Mouse (Mus musculus) hindbrain, postnatal 0 days (tissue): Measurements from ENCODE around the gene Sgpp1. TPM values are rescaled to one million over a fixed set of nuclear protein-coding genes. Genes with fewer than 3 reads are reported as not detected.
"Not testable (repeated sequence)": the region's sequence is repeated elsewhere in the genome, so short reads cannot be mapped to it uniquely, and the experiment has no call there.

Experiments
- ATAC-seq: fragments of 200-750 bp; cut with Nextera tagmentation; 2 replicates; pipeline ENCODE4 v1.8.0; 2017; ENCODE audit warnings: mild to moderate bottlenecking, moderate TSS enrichment, moderate library complexity
- DNase-seq: peaks from one replicate; pipeline ENCODE4 v3.0.0-alpha.2; 2015; ENCODE audit warnings: low spot score
- H3K27ac ChIP-seq: fragments of 300-500 bp; sonication (generic); 2 replicates; pipeline ENCODE4 v1.5.1; 2014; ENCODE audit warnings: mild to moderate bottlenecking
- H3K27me3 ChIP-seq: fragments of 300-500 bp; sonication (generic); 2 replicates; pipeline ENCODE4 v1.6.1; 2014; ENCODE audit warnings: low read length, mixed read lengths; ENCODE audit not compliant: insufficient read depth
- H3K36me3 ChIP-seq: fragments of 300-500 bp; sonication (generic); 2 replicates; pipeline ENCODE4 v1.6.1; 2014; ENCODE audit warnings: low read length, mixed read lengths; ENCODE audit not compliant: insufficient read depth
- H3K4me1 ChIP-seq: fragments of 300-500 bp; sonication (generic); 2 replicates; pipeline ENCODE4 v1.6.1; 2014; ENCODE audit warnings: antibody characterized with exemption, low read length, mixed read lengths; ENCODE audit not compliant: insufficient read depth
- H3K4me2 ChIP-seq: fragments of 300-500 bp; sonication (generic); 2 replicates; pipeline ENCODE4 v1.6.1; 2014; ENCODE audit warnings: low read depth, mild to moderate bottlenecking, low read length, moderate library complexity, mixed read lengths
- H3K4me3 ChIP-seq: fragments of 300-500 bp; sonication (generic); 2 replicates; pipeline ENCODE4 v1.5.1; 2014; ENCODE audit warnings: low read length
- H3K9ac ChIP-seq: fragments of 300-500 bp; sonication (generic); replicated peaks from 2 replicates; pipeline ENCODE4 v1.6.1; 2014; ENCODE audit warnings: mild to moderate bottlenecking, low read length, moderate library complexity, mixed read lengths
- H3K9me3 ChIP-seq: fragments of 300-500 bp; sonication (generic); 2 replicates; pipeline ENCODE4 v1.6.1; 2016; ENCODE audit warnings: low read length, mixed read lengths
- CTCF ChIP-seq: IDR thresholded peaks from 2 replicates; pipeline ENCODE4 v1.5.1; 2016; ENCODE audit warnings: antibody characterized with exemption, control low read depth, low read depth
- WGBS: fragments of 180-500 bp; shearing (Covaris S2); extraction: QIAGEN DNeasy Blood & Tissue Kit; methylation state at CpG from one replicate; pipeline ENCODE4 v1.1.7; 2014; 5-methylcytosine and 5-hydroxymethylcytosine counted together
- polyA plus RNA-seq: library from polyadenylated mRNA; unstranded; fragments of >200 nt; fragmentation: Nextera tagmentation; extraction: Ambion mirVana; gene quantifications from 2 replicates; pipeline ENCODE4 v1.2.1, GENCODE M21; 2015
- total RNA-seq: library from RNA; depleted of rRNA; stranded (reverse); fragments of >200 nt; gene quantifications from 2 replicates; pipeline ENCODE4 v1.2.3, GENCODE M21; 2014

Gene Sgpp1
- total and polyA plus RNA-seq, 2 experiments from 2014 or later, result 15.7 to 38.5 TPM

DNA sequence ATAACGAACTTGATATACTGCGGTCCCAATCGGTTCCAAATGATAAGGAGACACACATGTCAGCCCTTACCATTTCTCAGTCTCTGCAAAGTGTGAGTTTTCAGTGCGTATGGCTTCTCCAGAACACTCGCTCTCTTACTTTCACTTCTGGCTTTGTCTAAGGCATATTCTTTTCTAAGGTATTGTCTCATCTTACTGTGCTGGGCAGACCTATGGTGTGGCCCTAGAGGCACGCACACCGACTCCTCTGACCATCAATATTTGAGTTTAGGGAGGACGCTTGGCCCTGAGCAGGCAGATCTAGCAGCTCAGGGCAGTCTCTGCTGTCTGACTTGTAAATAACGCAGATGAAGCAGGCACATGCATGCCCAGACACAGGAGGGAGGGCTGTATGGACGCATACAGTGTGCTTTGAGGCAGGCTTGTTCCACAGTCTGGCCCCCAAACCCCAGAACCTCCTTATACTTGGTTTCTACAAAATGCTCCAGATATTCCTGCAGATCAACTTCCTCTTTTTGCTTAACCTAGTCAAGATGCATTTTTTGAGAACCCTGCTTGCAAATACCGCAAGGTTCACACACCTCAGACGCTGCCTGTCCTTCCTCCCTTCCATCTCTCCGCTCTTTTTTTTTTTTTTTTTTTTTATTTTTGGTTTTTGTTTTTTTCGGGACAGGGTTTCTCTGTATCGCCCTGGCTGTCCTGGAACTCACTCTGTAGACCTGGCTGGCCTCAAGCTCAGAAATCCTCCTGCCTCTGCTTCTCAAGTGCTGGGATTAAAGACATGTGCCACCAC lies 8.0 kb downstream of the Sgpp1 start:
- no peak overlapping the region for H3K9ac ChIP-seq
- ATAC-seq (no peak), DNase-seq (no peak)
- H3K36me3 ChIP-seq, result no peaks in the 10 kb centered on the region
- H3K4me2 ChIP-seq, result no peak overlapping the region
- H3K9me3 ChIP-seq, result no peaks in the 10 kb centered on the region
- H3K27ac ChIP-seq, result no peak overlapping the region
- H3K4me3 ChIP-seq, result no peak overlapping the region
- no peak for TF ChIP-seq CTCF
- H3K4me1 ChIP-seq, result no peaks in the 10 kb centered on the region
- 91% methylated on average over 15 of the region's 15 CpGs for WGBS
- no peaks in the 10 kb centered on the region for H3K27me3 ChIP-seq

DNA sequence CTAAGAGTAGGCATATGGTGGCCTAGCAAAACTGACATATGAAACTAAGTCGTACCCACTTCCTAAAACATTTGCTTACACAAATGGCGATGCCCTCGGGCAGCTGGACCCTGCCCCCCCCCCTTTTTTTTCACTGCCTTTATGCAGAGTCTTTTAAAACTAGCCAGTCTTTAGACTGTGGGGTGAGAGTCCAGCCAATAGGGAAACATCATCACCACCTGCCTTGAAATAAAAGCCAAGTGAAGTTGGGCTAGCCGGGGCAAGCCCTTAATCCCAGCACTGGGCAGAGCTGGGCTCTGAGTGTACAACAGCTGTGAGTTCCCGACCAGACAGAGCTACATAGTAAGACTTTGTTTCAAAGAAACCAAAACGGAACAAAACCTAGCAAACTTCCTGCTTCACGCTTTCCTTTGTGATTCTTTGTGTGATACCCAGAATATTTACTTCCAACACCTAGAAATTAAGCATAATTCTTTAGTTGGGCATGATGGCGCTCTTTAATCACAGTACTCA lies 9.1 kb downstream of the Sgpp1 start:
- no peaks in the 10 kb centered on the region for H3K36me3 ChIP-seq
- DNase-seq (no peak), ATAC-seq (no peak)
- no peak for TF ChIP-seq CTCF
- no peaks in the 10 kb centered on the region for H3K4me1 ChIP-seq
- no peaks in the 10 kb centered on the region for H3K27me3 ChIP-seq
- 75% methylated on average over 8 of the region's 8 CpGs for WGBS
- H3K4me3 ChIP-seq, result no peak overlapping the region
- no peak overlapping the region for H3K27ac ChIP-seq
- no peaks in the 10 kb centered on the region for H3K9me3 ChIP-seq
- H3K4me2 ChIP-seq, result no peak overlapping the region
- no peak overlapping the region for H3K9ac ChIP-seq

DNA sequence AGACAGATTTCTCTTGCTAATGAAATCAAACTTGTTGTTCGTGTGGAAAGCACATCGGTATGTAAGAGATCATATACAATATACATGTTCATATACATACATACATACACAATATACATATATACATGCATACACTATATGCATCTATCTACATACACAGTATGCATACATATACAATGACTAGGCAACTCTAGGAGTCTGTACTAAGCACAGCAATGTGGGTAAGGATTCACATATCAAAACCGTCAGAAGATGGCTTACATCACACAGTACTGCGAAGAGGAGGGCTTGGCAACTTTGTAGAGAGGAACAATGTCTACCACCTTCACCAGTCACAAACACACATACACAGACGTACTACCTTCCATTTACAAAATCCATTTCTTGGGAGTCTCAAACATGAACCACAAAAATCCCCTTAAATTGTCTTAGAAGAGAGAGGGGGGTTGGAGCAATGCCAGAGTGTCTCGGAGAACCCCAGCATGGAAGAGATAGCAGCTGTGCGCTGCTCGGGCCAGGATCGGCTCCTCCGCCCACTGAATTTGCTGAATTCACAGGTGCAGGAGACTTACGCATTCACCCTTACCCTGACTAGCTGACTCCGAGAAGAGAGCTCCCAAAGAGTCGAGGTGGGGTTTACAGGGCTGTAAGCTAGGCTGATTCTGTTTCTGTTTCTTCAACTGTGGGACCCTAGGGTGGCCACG lies 10.8 kb downstream of the Sgpp1 start:
- Histone ChIP-seq H3K4me1 (no peaks in the 10 kb centered on the region), H3K4me2 (no peak overlapping the region), H3K9me3 (no peaks in the 10 kb centered on the region), H3K27me3 (no peaks in the 10 kb centered on the region), H3K9ac (no peak overlapping the region), H3K4me3 (no peak overlapping the region), H3K36me3 (no peaks in the 10 kb centered on the region), H3K27ac (no peak overlapping the region)
- ATAC-seq (no peak), DNase-seq (no peak)
- 83% methylated on average over 14 of the region's 14 CpGs for WGBS
- no peak for TF ChIP-seq CTCF

DNA sequence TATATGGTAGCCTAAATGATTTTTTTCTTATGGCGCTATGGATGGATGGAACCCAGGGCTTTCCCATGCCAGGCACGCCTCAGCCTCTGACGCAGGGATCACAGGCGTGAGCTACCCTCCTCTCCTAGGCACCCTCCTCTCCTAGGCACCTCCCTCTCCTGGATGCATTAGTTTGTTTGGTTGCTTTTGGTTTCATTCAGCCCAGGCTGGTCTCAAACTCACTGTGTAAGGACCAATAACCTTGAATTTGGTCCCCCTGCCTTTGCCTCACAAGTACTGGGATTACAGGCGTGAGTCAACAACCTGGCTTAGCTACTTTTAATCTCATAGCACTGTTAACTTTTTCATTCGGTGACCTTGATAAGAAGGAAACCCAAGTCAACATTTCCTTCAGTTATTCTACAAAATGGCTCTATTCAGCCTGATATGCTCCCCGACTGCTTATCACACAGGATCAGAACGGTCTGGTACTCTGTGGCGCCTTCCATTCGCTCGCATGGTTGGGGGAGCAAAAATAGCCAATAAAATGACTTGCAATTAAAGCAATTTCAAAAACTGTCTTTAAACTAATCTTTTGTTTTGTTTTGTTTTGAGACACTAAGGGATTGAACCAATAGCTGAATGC lies 11.6 kb downstream of the Sgpp1 start:
- Histone ChIP-seq H3K36me3 (no peaks in the 10 kb centered on the region), H3K4me3 (no peak overlapping the region), H3K4me1 (no peaks in the 10 kb centered on the region), H3K4me2 (no peak overlapping the region), H3K27me3 (no peaks in the 10 kb centered on the region), H3K9me3 (no peaks in the 10 kb centered on the region), H3K27ac (no peak overlapping the region), H3K9ac (no peak overlapping the region)
- DNase-seq (no peak), ATAC-seq (no peak)
- TF ChIP-seq CTCF, result no peak
- WGBS, result 87% methylated on average over 11 of the region's 11 CpGs

DNA sequence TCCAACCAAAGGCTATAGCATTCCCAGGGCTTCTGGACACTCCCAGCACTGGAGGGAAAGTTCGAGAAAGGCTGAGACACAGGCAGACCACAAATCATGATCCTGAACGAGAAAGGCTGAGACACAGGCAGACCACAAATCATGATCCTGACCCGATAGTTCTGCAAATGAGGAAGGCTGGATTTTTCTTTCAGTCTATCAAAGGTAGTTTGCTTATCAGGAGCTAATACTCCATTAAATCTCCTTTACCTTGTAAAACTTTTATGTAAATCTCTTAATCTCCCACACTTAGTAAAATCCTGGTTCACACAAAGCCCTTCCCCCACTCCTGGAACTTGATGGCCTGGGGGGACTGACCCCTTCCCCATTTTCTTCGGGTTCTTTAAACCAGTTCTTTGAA lies 13.6 kb downstream of the Sgpp1 start:
- no peak for ATAC-seq
- no peak for TF ChIP-seq CTCF
- WGBS, result 33% methylated on average over 4 of the region's 4 CpGs

DNA sequence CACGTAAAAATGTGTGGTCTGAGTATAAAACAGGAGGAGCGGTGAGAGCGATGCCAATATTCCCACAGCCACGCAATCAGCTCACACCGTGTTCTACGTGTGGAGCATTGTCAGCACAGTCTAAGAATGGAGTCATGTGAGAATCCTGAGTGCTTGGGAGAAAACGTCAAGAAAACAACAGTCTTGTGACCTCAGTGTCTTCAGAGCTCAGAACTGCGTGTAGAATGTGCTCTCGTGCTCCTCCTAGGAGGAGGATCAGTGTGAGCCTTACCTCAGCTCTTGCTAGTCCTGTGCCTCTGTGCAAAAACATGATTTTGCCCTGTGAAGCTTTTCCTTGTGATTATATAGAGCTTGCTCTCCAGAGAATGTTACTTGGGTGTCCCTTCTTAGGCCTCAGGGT lies 14.5 kb downstream of the Sgpp1 start:
- H3K4me2 ChIP-seq, result no peak overlapping the region
- H3K9me3 ChIP-seq, result no peaks in the 10 kb centered on the region
- H3K36me3 ChIP-seq, result no peaks in the 10 kb centered on the region
- ATAC-seq (no peak), DNase-seq (no peak)
- H3K27me3 ChIP-seq, result no peaks in the 10 kb centered on the region
- WGBS, result 53% methylated on average over 9 of the region's 9 CpGs
- H3K27ac ChIP-seq, result no peak overlapping the region
- no peak for TF ChIP-seq CTCF
- H3K4me3 ChIP-seq, result no peak overlapping the region
- no peaks in the 10 kb centered on the region for H3K4me1 ChIP-seq
- H3K9ac ChIP-seq, result no peak overlapping the region

More for the DNA sequence above, 13.6 kb downstream of the Sgpp1 start:
- no peaks in the 10 kb centered on the region for H3K27me3 ChIP-seq
- H3K9me3 ChIP-seq, result no peaks in the 10 kb centered on the region
- no peaks in the 10 kb centered on the region for H3K4me1 ChIP-seq
- H3K9ac ChIP-seq, result no peak overlapping the region
- DNase-seq, result no peak
- no peak overlapping the region for H3K27ac ChIP-seq
- no peaks in the 10 kb centered on the region for H3K36me3 ChIP-seq
- H3K4me3 ChIP-seq, result no peak overlapping the region
- H3K4me2 ChIP-seq, result no peak overlapping the region

DNA sequence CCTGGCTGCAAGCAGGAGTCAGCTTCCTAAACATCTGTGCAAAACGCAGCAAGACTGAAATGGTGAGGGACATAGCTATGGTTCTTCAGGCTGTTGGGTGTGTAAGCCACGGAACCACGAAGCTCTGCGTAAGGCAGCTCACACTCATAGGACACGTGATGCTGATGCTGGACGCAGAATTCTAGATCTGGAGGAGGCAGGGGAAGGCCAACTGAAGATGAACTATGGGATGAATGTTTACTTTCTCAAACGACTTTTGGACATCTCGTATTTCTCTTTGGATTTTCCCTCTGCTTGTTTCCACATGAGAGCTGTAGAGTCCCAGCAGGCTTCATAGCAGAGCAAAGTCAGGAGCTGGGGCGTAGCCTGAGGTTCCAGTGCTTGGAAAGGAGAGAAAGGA lies 21.9 kb downstream of the Sgpp1 start:
- Histone ChIP-seq H3K27me3 (no peaks in the 10 kb centered on the region), H3K4me3 (no peak overlapping the region)

DNA sequence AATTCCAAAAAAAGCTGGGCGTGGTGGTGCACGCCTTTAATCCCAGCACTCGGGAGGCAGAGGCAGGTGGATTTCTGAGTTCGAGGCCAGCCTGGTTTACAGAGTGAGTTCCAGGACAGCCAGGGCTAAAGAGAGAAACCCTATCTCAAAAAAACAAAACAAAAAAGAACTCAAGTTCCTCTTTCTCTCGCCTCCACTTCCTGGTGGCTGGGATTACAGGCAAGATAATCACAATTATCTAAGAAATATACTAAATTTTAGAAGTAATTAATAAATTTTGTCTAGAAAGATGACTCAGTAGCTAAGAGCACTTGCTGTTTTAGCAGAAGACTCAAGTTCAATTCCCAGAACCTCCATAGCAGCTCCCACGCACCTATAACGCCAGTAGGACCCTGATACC lies 22.6 kb downstream of the Sgpp1 start:
- 89% methylated on average over 7 of the region's 7 CpGs for WGBS
- not testable (repeated sequence) for H3K4me2 ChIP-seq, H3K27me3 ChIP-seq, H3K27ac ChIP-seq, DNase-seq, H3K9ac ChIP-seq, H3K36me3 ChIP-seq, H3K9me3 ChIP-seq, ATAC-seq, H3K4me1 ChIP-seq, H3K4me3 ChIP-seq

More for the DNA sequence above, 21.9 kb downstream of the Sgpp1 start:
- H3K27ac ChIP-seq, result no peak overlapping the region
- no peak for ATAC-seq
- H3K9me3 ChIP-seq, result no peaks in the 10 kb centered on the region
- no peak overlapping the region for H3K9ac ChIP-seq
- no peaks in the 10 kb centered on the region for H3K36me3 ChIP-seq
- no peaks in the 10 kb centered on the region for H3K4me1 ChIP-seq
- WGBS, result 90% methylated on average over 9 of the region's 9 CpGs
- no peak overlapping the region for H3K4me2 ChIP-seq
- no peak for DNase-seq
- TF ChIP-seq CTCF, result no peak
